Mouse (Mus musculus) MEL (cell line): ENCODE results near the gene Sctr. TPM values are rescaled to one million over a fixed set of nuclear protein-coding genes. Genes with fewer than 3 reads are reported as not detected.

Source experiments
- DNase-seq: peaks from one replicate; pipeline ENCODE4 v3.0.0; 2011; ENCODE audit warnings: low read depth, low spot score
- H3K27ac ChIP-seq: 2 replicates; pipeline ENCODE4 v1.5.1; 2012; ENCODE audit warnings: low read depth, mild to moderate bottlenecking, control low read depth, low read length, moderate library complexity; ENCODE audit not compliant: control insufficient read depth
- H3K27me3 ChIP-seq, 2 experiments: fragments of 150-350 bp in 1 of 2; sonication (generic) in 1 of 2; 2 replicates each; pipeline ENCODE4 v1.6.1; 2012; ENCODE audit warnings: low read length in 2 of 2, mild to moderate bottlenecking in 2 of 2, improper control_type of control experiment in 1 of 2, moderate library complexity in 1 of 2; ENCODE audit not compliant: insufficient read depth in 2 of 2, control insufficient read depth in 1 of 2
- H3K36me3 ChIP-seq, 2 experiments: 2 replicates each; pipeline ENCODE4 v1.6.1; 2012 to 2014; ENCODE audit warnings: low read length in 2 of 2, improper control_type of control experiment in 1 of 2, inconsistent platforms in 1 of 2, mild to moderate bottlenecking in 1 of 2; ENCODE audit not compliant: insufficient read depth in 2 of 2, control insufficient read depth in 1 of 2
- H3K4me1 ChIP-seq, 2 experiments: fragments of 150-350 bp in 1 of 2; sonication (generic) in 1 of 2; 2 replicates each; pipeline ENCODE4 v1.6.1; 2012; ENCODE audit warnings: low read length in 2 of 2, improper control_type of control experiment in 1 of 2, mild to moderate bottlenecking in 1 of 2; ENCODE audit not compliant: insufficient read depth in 2 of 2, control insufficient read depth in 1 of 2
- H3K4me3 ChIP-seq, 2 experiments: fragments of 150-350 bp in 1 of 2; sonication (generic) in 1 of 2; 2 replicates each; pipeline ENCODE4 v1.5.1; 2012; ENCODE audit warnings: low read depth in 2 of 2, low read length in 2 of 2, mild to moderate bottlenecking in 2 of 2, moderate library complexity in 2 of 2, control low read depth in 1 of 2, improper control_type of control experiment in 1 of 2; ENCODE audit not compliant: control insufficient read depth in 1 of 2, insufficient read depth in 1 of 2
- H3K79me2 ChIP-seq: 2 replicates; pipeline ENCODE4 v1.6.1; 2012; ENCODE audit warnings: mild to moderate bottlenecking, low read length, moderate library complexity; ENCODE audit not compliant: control insufficient read depth, poor library complexity, insufficient read depth
- H3K9ac ChIP-seq: 2 replicates; pipeline ENCODE4 v1.6.1; 2012; ENCODE audit warnings: low read depth, mild to moderate bottlenecking, control low read depth, low read length, moderate library complexity; ENCODE audit not compliant: control insufficient read depth, poor library complexity, severe bottlenecking
- H3K9me3 ChIP-seq: fragments of 150-350 bp; sonication (generic); replicated peaks from 2 replicates; pipeline ENCODE4 v1.6.1; 2012; ENCODE audit warnings: mild to moderate bottlenecking, low read length, improper control_type of control experiment, moderate library complexity; ENCODE audit not compliant: insufficient read depth
- BHLHE40 ChIP-seq: IDR thresholded peaks from 2 replicates; pipeline ENCODE4 v1.6.1; 2012; ENCODE audit warnings: low read depth, mild to moderate bottlenecking, inconsistent platforms, low read length, improper control_type of control experiment, borderline replicate concordance
- CHD1 ChIP-seq: IDR thresholded peaks from 2 replicates; pipeline ENCODE4 v1.6.1; 2012; ENCODE audit warnings: low read depth, mild to moderate bottlenecking, inconsistent platforms, low read length, improper control_type of control experiment
- CTCF ChIP-seq, 3 experiments: IDR thresholded peaks in 2 of 3; conservative IDR thresholded peaks in 1 of 3; 2 replicates each; pipeline ENCODE4 v1.5.1; 2011 to 2012; ENCODE audit warnings: low read length in 3 of 3, low read depth in 2 of 3, mild to moderate bottlenecking in 2 of 3, improper control_type of control experiment in 1 of 3, inconsistent platforms in 1 of 3, mixed read lengths in 1 of 3, moderate library complexity in 1 of 3; ENCODE audit not compliant: control insufficient read depth in 1 of 3, insufficient read depth in 1 of 3, poor library complexity in 1 of 3, severe bottlenecking in 1 of 3
- E2F4 ChIP-seq: IDR thresholded peaks from 2 replicates; pipeline ENCODE4 v1.6.1; 2011; ENCODE audit warnings: low read depth, low read length, improper control_type of control experiment, borderline replicate concordance
- ELF1 ChIP-seq: IDR thresholded peaks from 2 replicates; pipeline ENCODE4 v1.6.1; 2014; ENCODE audit warnings: low read depth, mild to moderate bottlenecking, inconsistent platforms, low read length, improper control_type of control experiment, moderate library complexity
- EP300 ChIP-seq, 2 experiments: IDR thresholded peaks; 2 replicates each; pipeline ENCODE4 v1.6.1; 2011; ENCODE audit warnings: improper control_type of control experiment in 2 of 2, low read length in 2 of 2, low read depth in 1 of 2, mild to moderate bottlenecking in 1 of 2
- JUND ChIP-seq: IDR thresholded peaks from 2 replicates; pipeline ENCODE4 v1.6.1; 2011; ENCODE audit warnings: low read depth, mild to moderate bottlenecking, improper control_type of control experiment, low read length
- KAT2A ChIP-seq: conservative IDR thresholded peaks from 2 replicates; pipeline ENCODE4 v1.6.1; 2012; ENCODE audit warnings: low read depth, low read length, improper control_type of control experiment, inconsistent platforms
- MAX ChIP-seq: IDR thresholded peaks from 2 replicates; pipeline ENCODE4 v1.6.1; 2011; ENCODE audit warnings: low read length, improper control_type of control experiment
- MAZ ChIP-seq: IDR thresholded peaks from 2 replicates; pipeline ENCODE4 v1.6.1; 2012; ENCODE audit warnings: low read depth, mild to moderate bottlenecking, inconsistent platforms, low read length, improper control_type of control experiment
- POLR2A ChIP-seq, 2 experiments: IDR thresholded peaks; 2 replicates each; pipeline ENCODE4 v1.6.1; 2011 to 2012; ENCODE audit warnings: low read length in 2 of 2, mild to moderate bottlenecking in 2 of 2, control low read depth in 1 of 2, improper control_type of control experiment in 1 of 2, low read depth in 1 of 2, moderate library complexity in 1 of 2; ENCODE audit not compliant: control insufficient read depth in 1 of 2, insufficient read depth in 1 of 2, poor library complexity in 1 of 2
- POLR2AphosphoS2 ChIP-seq: IDR thresholded peaks from 2 replicates; pipeline ENCODE4 v1.6.1; 2011; ENCODE audit warnings: low read length, improper control_type of control experiment
- POLR2AphosphoS5 ChIP-seq: IDR thresholded peaks from 2 replicates; pipeline ENCODE4 v1.6.1; 2012; ENCODE audit warnings: low read depth, borderline replicate concordance, mild to moderate bottlenecking, inconsistent platforms, low read length, moderate library complexity, mixed read lengths
- RCOR1 ChIP-seq: IDR thresholded peaks from 2 replicates; pipeline ENCODE4 v1.6.1; 2012; ENCODE audit warnings: low read depth, mild to moderate bottlenecking, inconsistent platforms, low read length, improper control_type of control experiment
- SMC3 ChIP-seq: IDR thresholded peaks from 2 replicates; pipeline ENCODE4 v1.6.1; 2011; ENCODE audit warnings: low read depth, low read length, improper control_type of control experiment
- UBTF ChIP-seq: IDR thresholded peaks from 2 replicates; pipeline ENCODE4 v1.6.1; 2012; ENCODE audit warnings: low read depth, mild to moderate bottlenecking, inconsistent platforms, low read length, improper control_type of control experiment, moderate library complexity, borderline replicate concordance; ENCODE audit not compliant: insufficient read depth
- USF2 ChIP-seq, 2 experiments: IDR thresholded peaks; 2 replicates each; pipeline ENCODE4 v1.6.1; 2011 to 2012; ENCODE audit warnings: improper control_type of control experiment in 2 of 2, low read length in 2 of 2, borderline replicate concordance in 1 of 2, inconsistent platforms in 1 of 2, low read depth in 1 of 2, mild to moderate bottlenecking in 1 of 2; ENCODE audit not compliant: insufficient read depth in 1 of 2
- ZMIZ1 ChIP-seq: IDR thresholded peaks from 2 replicates; pipeline ENCODE4 v1.6.1; 2012; ENCODE audit warnings: low read depth, mild to moderate bottlenecking, inconsistent platforms, low read length, improper control_type of control experiment, moderate library complexity
- polyA plus RNA-seq, 2 experiments: library from polyadenylated mRNA; stranded (reverse) in 1 of 2; unstranded in 1 of 2; fragments of >175 nt in 1 of 2; fragments of >200 nt in 1 of 2; gene quantifications; 2 replicates each; pipeline versions ENCODE4 v1.2.1 to v1.2.4; 2012; ENCODE audit warnings: low replicate concordance in 2 of 2, low read depth in 1 of 2; ENCODE audit not compliant: insufficient read length in 2 of 2, insufficient read depth in 1 of 2, missing spikeins in 1 of 2
- total RNA-seq: library from RNA; depleted of rRNA; stranded (reverse); fragments of 300-350 nt; gene quantifications from 2 replicates; pipeline ENCODE4 v1.2.3, GENCODE M21; 2012; rRNA removed

Sctr gene
- total RNA-seq (not detected in 2 replicates), polyA plus RNA-seq (not detected)

GRCm38 (mm10) chr1:120006844-120007790 is at the start of gene Sctr:
TSS of gene Sctr (plus strand) at chr1:120006894.
- H3K4me3 ChIP-seq, result no peak within 1 kb of the TSS
- peaks cover 3 to 6% of the 10 kb centered on the region in 2 experiments for H3K27me3 ChIP-seq

GRCm38 (mm10) chr1:119957716-119958222 is 48.9 kb upstream of the Sctr start:
- Histone ChIP-seq H3K9ac (no peak overlapping the region), H3K36me3 (no peaks in the 10 kb centered on the region), H3K4me3 (no peak overlapping the region), H3K79me2 (no peaks in the 10 kb centered on the region), H3K9me3 (no peaks in the 10 kb centered on the region), H3K27me3 (peaks cover 0 to 3% of the 10 kb centered on the region in 2 experiments; a peak in 2 of 4 replicates), H3K27ac (no peak overlapping the region), H3K4me1 (no peaks in the 10 kb centered on the region)
- DNase-seq, result no peak
- TF ChIP-seq UBTF, result no peak
- no peak for TF ChIP-seq RCOR1

More at GRCm38 (mm10) chr1:120006844-120007790, at the start of gene Sctr:
- Histone ChIP-seq H3K36me3 (no peaks in the 10 kb centered on the region), H3K27ac (no peak within 1 kb of the TSS), H3K9me3 (no peaks in the 10 kb centered on the region), H3K4me1 (no peaks in the 10 kb centered on the region; a peak in 1 of 4 replicates), H3K79me2 (no peaks in the 10 kb centered on the region), H3K9ac (no peak within 1 kb of the TSS)
- DNase-seq, result no peak
- TF ChIP-seq E2F4 (no peak), MAX (no peak), USF2 (IDR thresholded peaks at IDR 0.05; ENCODE audit: borderline replicate concordance in 1 of 2, insufficient read depth in 1 of 2, low read depth in 1 of 2, low read length in 2 of 2) (no peak), UBTF (no peak), KAT2A (no peak), SMC3 (no peak), POLR2AphosphoS2 (no peak), CHD1 (no peak), BHLHE40 (no peak), CTCF (IDR thresholded peaks at IDR 0.05 in 2 of 3, conservative IDR thresholded peaks at IDR 0.05 in 1 of 3; ENCODE audit: control insufficient read depth in 1 of 3, insufficient read depth in 1 of 3, low read depth in 2 of 3, low read length in 3 of 3, poor library complexity in 1 of 3, severe bottlenecking in 1 of 3) (no peak), JUND (no peak), ELF1 (no peak), EP300 (IDR thresholded peaks at IDR 0.05; ENCODE audit: low read depth in 1 of 2, low read length in 2 of 2) (no peak), ZMIZ1 (no peak), POLR2AphosphoS5 (no peak), MAZ (no peak), POLR2A (IDR thresholded peaks at IDR 0.05; ENCODE audit: control insufficient read depth in 1 of 2, insufficient read depth in 1 of 2, low read depth in 1 of 2, low read length in 2 of 2, poor library complexity in 1 of 2) (no peak)
